Mouse (Mus musculus) neural tube, embryonic 10.5 days (tissue): Measurements from ENCODE around the gene Hcrtr1.

Experiments used
- DNase-seq: peaks from one replicate; pipeline ENCODE4 v3.0.0-alpha.2; 2017; ENCODE audit warnings: low spot score; ENCODE audit errors: extremely low spot score

Hcrtr1 gene

GRCm38 (mm10) chr4:130124110-130124509, 15.0 kb downstream of the Hcrtr1 start:
- no peak for DNase-seq

GRCm38 (mm10) chr4:130123020-130123419, 16.1 kb downstream of the Hcrtr1 start:
- DNase-seq: no peak

GRCm38 (mm10) chr4:130121560-130121959, 17.6 kb downstream of the Hcrtr1 start:
- DNase-seq: no peak

GRCm38 (mm10) chr4:130120752-130121151, 18.4 kb downstream of the Hcrtr1 start:
- no peak for DNase-seq

GRCm38 (mm10) chr4:130112732-130113131, 26.4 kb downstream of the Hcrtr1 start:
- no peak for DNase-seq

- DNase-seq: no peak
Observed at GRCm38 (mm10) chr4:130112299-130112698, 26.9 kb downstream of the Hcrtr1 start.

GRCm38 (mm10) chr4:130110091-130110490, 29.1 kb downstream of the Hcrtr1 start:
- no peak for DNase-seq

- no peak for DNase-seq
Observed at GRCm38 (mm10) chr4:130109666-130110065, 29.5 kb downstream of the Hcrtr1 start.

- DNase-seq: no peak
Observed at GRCm38 (mm10) chr4:130108929-130109328, 30.2 kb downstream of the Hcrtr1 start.

- DNase-seq: peak; percentile 100
Observed at GRCm38 (mm10) chr4:130107444-130108131, 31.6 kb downstream of the Hcrtr1 start.

GRCm38 (mm10) chr4:130107065-130107443, 32.1 kb downstream of the Hcrtr1 start:
- no peak for DNase-seq

- no peak for DNase-seq
Observed at GRCm38 (mm10) chr4:130104584-130104983, 34.6 kb downstream of the Hcrtr1 start.

- DNase-seq: no peak
Observed at GRCm38 (mm10) chr4:130103632-130104031, 35.5 kb downstream of the Hcrtr1 start.

- no peak for DNase-seq
Observed at GRCm38 (mm10) chr4:130102111-130102651, 37.0 kb downstream of the Hcrtr1 start, which contains the start of gene Pef1. TSS of gene Pef1 (plus strand) at chr4:130102558.

- no peak for DNase-seq
Observed at GRCm38 (mm10) chr4:130101183-130101582, 38.0 kb downstream of the Hcrtr1 start.

- DNase-seq: no peak
Observed at GRCm38 (mm10) chr4:130095137-130095536, 44.0 kb downstream of the Hcrtr1 start.

GRCm38 (mm10) chr4:130087293-130087692, 51.9 kb downstream of the Hcrtr1 start:
- peak; percentile 97 for DNase-seq

GRCm38 (mm10) chr4:130085246-130085820, 53.8 kb downstream of the Hcrtr1 start:
- no peak for DNase-seq

- no peak for DNase-seq
Observed at GRCm38 (mm10) chr4:130084331-130084945, 54.7 kb downstream of the Hcrtr1 start.

- DNase-seq: no peak
Observed at GRCm38 (mm10) chr4:130082211-130082610, 56.9 kb downstream of the Hcrtr1 start.

GRCm38 (mm10) chr4:130081345-130082190, 57.6 kb downstream of the Hcrtr1 start:
- DNase-seq: no peak
